Mouse (Mus musculus) neural tube, embryonic 14.5 days (tissue): ENCODE results near the gene Sspn. TPM values are rescaled to one million over a fixed set of nuclear protein-coding genes. Genes with fewer than 3 reads are reported as not detected.

Source experiments
- ATAC-seq: fragments of 200-750 bp; cut with Nextera tagmentation; 2 replicates; pipeline ENCODE4 v1.8.0; 2017; ENCODE audit warnings: low read depth, mild to moderate bottlenecking, moderate TSS enrichment, moderate library complexity
- H3K27ac ChIP-seq: fragments of 300-500 bp; sonication (generic); 2 replicates; pipeline ENCODE4 v1.5.1; 2014; ENCODE audit warnings: low read depth, mild to moderate bottlenecking, control low read depth, low read length, moderate library complexity, mixed read lengths
- H3K27me3 ChIP-seq: fragments of 300-500 bp; sonication (generic); 2 replicates; pipeline ENCODE4 v1.6.1; 2014; ENCODE audit warnings: low read length; ENCODE audit not compliant: control insufficient read depth, insufficient read depth
- H3K36me3 ChIP-seq: fragments of 300-500 bp; sonication (generic); 2 replicates; pipeline ENCODE4 v1.6.1; 2014; ENCODE audit warnings: low read length, mixed read lengths; ENCODE audit not compliant: control insufficient read depth, insufficient read depth
- H3K4me1 ChIP-seq: fragments of 300-500 bp; sonication (generic); 2 replicates; pipeline ENCODE4 v1.6.1; 2014; ENCODE audit warnings: low read length; ENCODE audit not compliant: control insufficient read depth, insufficient read depth
- H3K4me2 ChIP-seq: fragments of 300-500 bp; sonication (generic); 2 replicates; pipeline ENCODE4 v1.6.1; 2014; ENCODE audit warnings: mild to moderate bottlenecking, low read depth, low read length, control low read depth
- H3K4me3 ChIP-seq: fragments of 300-500 bp; sonication (generic); 2 replicates; pipeline ENCODE4 v1.5.1; 2014; ENCODE audit warnings: low read depth, low read length, control low read depth, mixed read lengths
- H3K9ac ChIP-seq: fragments of 300-500 bp; sonication (generic); replicated peaks from 2 replicates; pipeline ENCODE4 v1.6.1; 2014; ENCODE audit warnings: low read depth, mild to moderate bottlenecking, control low read depth, low read length, mixed read lengths
- H3K9me3 ChIP-seq: fragments of 300-500 bp; sonication (generic); 2 replicates; pipeline ENCODE4 v1.6.1; 2016; ENCODE audit warnings: low read length; ENCODE audit not compliant: control insufficient read depth
- WGBS: fragments of 180-500 bp; shearing (Covaris S2); extraction: QIAGEN DNeasy Blood & Tissue Kit; methylation state at CpG from one replicate; pipeline ENCODE4 v1.1.7; 2014; 5-methylcytosine and 5-hydroxymethylcytosine counted together
- polyA plus RNA-seq: library from polyadenylated mRNA; unstranded; fragments of >200 nt; fragmentation: Nextera tagmentation; extraction: Ambion mirVana; gene quantifications from 2 replicates; pipeline ENCODE4 v1.2.1, GENCODE M21; 2014

Gene Sspn
- polyA plus RNA-seq, 1 experiment from 2014 or later: 2.9 TPM

GRCm38 (mm10) chr6:146001396-146002191 lies 70.2 kb downstream of the Sspn start:
- no peaks in the 10 kb centered on the region for H3K36me3 ChIP-seq
- H3K4me2 ChIP-seq: no peak overlapping the region
- 89% methylated on average over 22 of the region's 22 CpGs for WGBS
- H3K9ac ChIP-seq: no peak overlapping the region
- no peaks in the 10 kb centered on the region for H3K27me3 ChIP-seq
- H3K9me3 ChIP-seq: no peaks in the 10 kb centered on the region
- H3K27ac ChIP-seq: no peak overlapping the region
- H3K4me1 ChIP-seq: no peaks in the 10 kb centered on the region
- H3K4me3 ChIP-seq: no peak overlapping the region
- no peak for ATAC-seq

DNA sequence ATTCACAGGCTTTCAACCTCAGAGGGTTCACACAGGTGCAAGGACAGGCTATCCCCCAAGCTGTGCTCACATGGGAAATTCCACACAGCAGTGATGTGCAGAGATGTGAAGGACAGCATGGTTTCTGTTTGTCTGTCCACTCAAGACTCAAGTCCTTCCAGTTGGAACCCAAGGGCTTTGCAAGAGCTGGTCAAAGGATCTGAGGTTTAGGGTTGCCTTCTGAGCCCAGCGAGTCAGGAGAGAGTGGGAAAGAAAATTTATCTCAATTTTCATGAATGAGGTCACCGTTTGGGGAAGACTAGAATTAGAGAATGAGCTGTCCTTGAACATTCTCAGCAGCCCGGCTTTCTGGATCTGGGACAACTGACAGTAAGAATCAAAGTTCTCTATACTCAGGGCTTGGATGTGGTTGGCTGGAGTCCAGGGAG lies 72.7 kb downstream of the Sspn start:
- 84% methylated on average over 3 of the region's 3 CpGs for WGBS
- Histone ChIP-seq H3K4me3 (no peak overlapping the region), H3K4me1 (no peaks in the 10 kb centered on the region), H3K36me3 (no peaks in the 10 kb centered on the region), H3K27ac (no peak overlapping the region), H3K9ac (no peak overlapping the region), H3K9me3 (no peaks in the 10 kb centered on the region), H3K27me3 (no peaks in the 10 kb centered on the region), H3K4me2 (no peak overlapping the region)
- no peak for ATAC-seq

DNA sequence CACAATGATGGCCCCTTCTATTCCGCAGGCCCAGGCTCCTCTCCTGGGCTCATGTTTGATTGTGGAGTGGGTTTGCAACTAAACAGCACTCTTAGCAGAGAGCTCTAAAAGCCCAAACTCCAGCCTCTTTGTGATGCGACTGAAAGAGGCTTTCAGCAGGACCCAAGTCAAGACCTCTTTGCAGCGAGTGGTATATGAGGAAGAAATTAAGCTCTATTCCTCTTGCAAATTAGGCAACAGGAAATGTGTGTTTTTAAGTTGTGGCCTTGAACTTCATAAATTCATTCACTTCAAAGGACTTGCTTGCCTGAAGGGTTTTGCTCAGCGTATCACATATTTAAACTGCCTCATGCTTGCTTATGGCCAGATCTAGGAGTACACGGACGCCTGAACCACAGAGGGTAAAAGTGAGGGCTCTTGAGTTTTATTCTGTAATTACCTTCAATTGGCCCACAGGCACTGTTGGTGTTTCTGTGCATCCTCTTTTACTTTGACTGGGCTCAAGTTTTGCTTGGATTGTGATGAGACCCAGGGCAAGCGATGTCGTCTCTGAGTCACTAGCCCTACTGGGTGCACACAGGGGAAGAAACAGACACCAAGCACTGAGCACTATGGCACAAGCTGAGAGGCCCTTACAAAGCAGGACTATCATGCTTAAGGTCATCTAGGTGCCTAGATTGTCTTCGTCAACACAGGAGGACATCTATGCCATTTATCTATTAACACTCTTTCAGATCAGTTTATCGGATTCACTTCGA lies 73.9 kb downstream of the Sspn start:
- Histone ChIP-seq H3K27me3 (no peaks in the 10 kb centered on the region), H3K36me3 (no peaks in the 10 kb centered on the region), H3K9ac (no peak overlapping the region), H3K4me2 (no peak overlapping the region), H3K27ac (no peak overlapping the region), H3K4me3 (no peak overlapping the region), H3K4me1 (peaks cover 9% of the 10 kb centered on the region), H3K9me3 (no peaks in the 10 kb centered on the region)
- ATAC-seq: no peak
- 84% methylated on average over 11 of the region's 11 CpGs for WGBS

DNA sequence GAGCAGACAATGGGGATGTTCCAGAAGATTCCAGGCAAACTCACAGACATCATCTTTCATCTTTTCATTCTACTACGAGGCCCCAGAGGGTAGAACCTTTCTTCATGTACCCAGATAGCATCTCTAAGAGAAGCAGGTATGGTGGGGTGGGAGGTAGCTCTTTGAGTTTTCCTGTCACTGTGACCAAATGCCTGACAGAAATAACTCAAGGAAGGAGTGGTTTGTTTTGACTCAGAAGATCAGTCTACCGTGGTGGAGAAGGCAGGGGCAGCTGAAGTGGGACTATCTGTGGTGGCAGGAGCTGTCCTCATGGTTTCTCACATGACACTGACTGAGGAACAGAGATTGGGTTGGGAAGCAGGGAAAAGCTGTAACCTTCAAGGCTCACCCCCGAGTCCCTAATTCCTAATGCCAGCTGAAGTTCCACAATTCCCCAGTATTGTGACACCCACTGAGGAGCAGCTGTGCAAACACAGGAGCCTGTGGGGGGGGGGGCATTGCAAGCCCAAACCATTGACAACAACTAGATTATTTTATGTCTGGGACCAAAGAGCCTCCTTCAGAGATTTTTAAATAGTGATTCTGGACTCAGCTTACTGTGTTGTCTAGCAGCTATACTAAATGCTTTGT lies 74.6 kb downstream of the Sspn start:
- Histone ChIP-seq H3K36me3 (no peaks in the 10 kb centered on the region), H3K9me3 (no peaks in the 10 kb centered on the region), H3K4me3 (no peak overlapping the region), H3K9ac (no peak overlapping the region), H3K4me2 (no peak overlapping the region), H3K27me3 (no peaks in the 10 kb centered on the region), H3K27ac (no peak overlapping the region), H3K4me1 (peaks cover 14% of the 10 kb centered on the region)
- ATAC-seq: no peak
- WGBS: 59% methylated on average over 3 of the region's 3 CpGs

DNA sequence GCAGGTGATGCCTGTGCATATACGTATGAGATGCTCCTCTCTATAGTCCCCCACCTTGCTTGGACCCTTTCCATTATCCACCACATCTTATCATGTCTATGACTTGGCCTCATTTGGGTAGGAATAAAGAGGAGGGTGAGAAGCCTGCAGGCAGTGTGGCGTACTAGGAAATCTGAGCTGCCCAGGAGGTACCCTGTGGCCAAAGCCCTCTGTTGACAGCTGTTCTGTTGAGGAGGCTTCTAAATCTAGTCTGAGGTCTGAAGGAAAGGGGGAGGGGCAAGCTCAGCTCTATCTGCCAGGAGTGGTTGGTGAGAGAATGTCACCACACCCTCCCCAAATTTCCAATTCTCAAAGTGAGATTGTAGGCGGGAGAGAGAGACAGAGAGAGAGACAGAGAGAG lies 75.3 kb downstream of the Sspn start:
- WGBS: 69% methylated on average over 3 of the region's 3 CpGs
- no peak overlapping the region for H3K4me2 ChIP-seq
- H3K4me3 ChIP-seq: no peak overlapping the region
- H3K9ac ChIP-seq: no peak overlapping the region
- no peak overlapping the region for H3K27ac ChIP-seq
- H3K9me3 ChIP-seq: no peaks in the 10 kb centered on the region
- H3K4me1 ChIP-seq: peaks cover 14% of the 10 kb centered on the region
- H3K27me3 ChIP-seq: no peaks in the 10 kb centered on the region
- ATAC-seq: no peak
- no peaks in the 10 kb centered on the region for H3K36me3 ChIP-seq

DNA sequence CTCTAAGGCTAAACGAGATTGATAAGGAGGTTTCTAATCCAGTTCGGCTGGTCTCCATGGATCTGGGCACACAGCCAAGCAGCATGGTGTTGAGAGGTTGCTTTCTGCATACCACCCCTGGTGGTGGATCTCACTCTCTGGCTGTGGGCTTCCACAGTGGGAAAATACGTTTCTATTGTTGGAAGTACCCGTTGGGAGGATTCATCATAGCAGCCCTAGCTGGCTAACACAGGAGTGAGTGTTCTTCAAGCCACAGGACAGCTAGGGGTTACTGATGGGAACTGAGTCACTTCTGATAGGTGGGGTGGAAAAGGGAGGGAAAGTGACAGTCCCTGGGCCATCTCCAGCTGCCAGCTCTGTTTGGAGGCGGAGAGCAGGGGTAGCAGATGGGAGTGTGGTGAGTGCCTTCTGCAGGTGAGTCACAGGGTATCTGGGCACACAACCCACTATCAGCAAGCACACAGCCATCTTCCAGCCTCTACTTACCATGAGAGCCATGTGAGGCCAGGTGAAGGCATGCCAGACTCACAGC lies 77.1 kb downstream of the Sspn start:
- no peaks in the 10 kb centered on the region for H3K36me3 ChIP-seq
- 50% methylated on average over 5 of the region's 5 CpGs for WGBS
- H3K4me1 ChIP-seq: peaks cover 14% of the 10 kb centered on the region
- no peak for ATAC-seq
- no peaks in the 10 kb centered on the region for H3K27me3 ChIP-seq
- no peak overlapping the region for H3K4me2 ChIP-seq
- H3K9ac ChIP-seq: no peak overlapping the region
- no peaks in the 10 kb centered on the region for H3K9me3 ChIP-seq
- no peak overlapping the region for H3K27ac ChIP-seq
- H3K4me3 ChIP-seq: no peak overlapping the region

DNA sequence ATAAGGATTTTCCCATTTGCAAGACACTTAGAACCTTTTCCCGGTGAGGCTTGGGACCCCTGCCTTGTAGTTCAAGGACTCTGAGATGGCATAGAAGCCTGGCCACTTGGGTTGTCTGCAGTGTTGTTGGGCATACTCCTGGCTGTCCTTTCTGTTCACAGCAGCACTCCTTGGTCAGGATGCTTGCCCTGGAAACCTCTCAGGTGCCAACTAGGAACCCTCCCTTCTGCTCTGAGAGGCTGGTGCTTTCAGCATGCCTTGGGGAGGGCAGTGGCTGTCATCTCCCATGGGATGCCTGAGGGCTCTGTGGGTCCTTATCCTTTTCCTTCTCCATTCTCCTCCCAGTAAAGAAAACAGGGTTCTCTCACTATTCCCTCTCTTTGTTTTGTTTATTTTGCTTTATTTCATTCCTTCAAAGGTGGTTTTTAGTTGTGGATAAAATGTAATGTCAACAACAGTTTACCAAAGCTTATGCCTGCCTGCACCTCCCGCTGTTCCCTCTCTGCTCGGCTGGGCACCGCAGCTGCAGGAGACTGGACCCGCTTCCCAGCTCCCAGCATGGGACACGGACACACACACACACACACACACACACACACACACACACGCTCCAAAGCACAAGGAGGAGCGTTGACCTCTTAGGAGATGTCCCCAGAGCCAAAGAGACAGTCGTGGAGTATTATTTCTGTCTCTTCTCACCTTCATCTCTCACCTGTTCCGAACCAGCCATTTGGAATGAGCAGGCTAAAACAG lies 77.9 kb downstream of the Sspn start:
- Histone ChIP-seq H3K4me3 (no peak overlapping the region), H3K4me2 (no peak overlapping the region), H3K4me1 (peaks cover 14% of the 10 kb centered on the region), H3K27ac (no peak overlapping the region), H3K36me3 (no peaks in the 10 kb centered on the region), H3K9ac (no peak overlapping the region; the same call in 1 of the 2 replicates), H3K27me3 (no peaks in the 10 kb centered on the region), H3K9me3 (no peaks in the 10 kb centered on the region)
- WGBS: 67% methylated on average over 10 of the region's 10 CpGs
- 0 out of 2 replicates have a peak, but pooled peaks have one; percentile 17 for ATAC-seq

- no peaks in the 10 kb centered on the region for H3K27me3 ChIP-seq
- peak; percentile 57 for ATAC-seq
- WGBS: 37% methylated on average over 12 of the region's 12 CpGs
These were observed 78.8 kb downstream of the Sspn start for GRCm38 (mm10) chr6:146010093-146010764.

More at GRCm38 (mm10) chr6:146010093-146010764, 78.8 kb downstream of the Sspn start:
- Histone ChIP-seq H3K4me1 (peaks cover 14% of the 10 kb centered on the region), H3K36me3 (no peaks in the 10 kb centered on the region), H3K9ac (peak overlapping the region; percentile 32; the same call in 1 of the 2 replicates), H3K27ac (peak overlapping the region; percentile 52; the same call in 1 of the 2 replicates), H3K4me3 (no peak overlapping the region), H3K4me2 (no peak overlapping the region), H3K9me3 (no peaks in the 10 kb centered on the region)
